Mouse (Mus musculus): ENCODE measurements around the gene Speer4f1. TPM values are rescaled to one million over a fixed set of nuclear protein-coding genes. Genes with fewer than 3 reads are reported as not detected.
"Not testable (repeated sequence)": the region's sequence is repeated elsewhere in the genome, so short reads cannot be mapped to it uniquely, and the experiment has no call there.

The Speer4f1 gene
- total RNA-seq (2021) = not detected in 2 replicates
- long read RNA-seq = 0 reads

DNA sequence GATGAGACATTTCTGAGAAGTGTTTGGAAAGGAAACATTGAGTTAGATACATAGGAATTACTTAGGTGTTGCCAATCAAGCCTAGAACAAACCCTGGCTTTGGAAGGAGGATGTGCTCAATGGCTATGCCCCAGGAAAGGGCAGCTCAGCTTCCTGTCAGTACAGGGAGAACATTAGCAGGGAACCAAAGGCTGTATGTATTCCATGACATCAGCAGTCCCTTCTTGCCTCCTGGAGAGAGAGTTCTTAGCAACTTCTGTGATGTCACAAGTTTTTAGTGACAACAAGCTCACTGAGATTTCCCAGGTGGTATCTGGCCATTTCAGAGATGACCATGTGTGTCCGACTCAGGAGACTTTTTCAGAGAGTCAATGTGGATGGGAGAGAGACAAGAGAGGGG, at the start of gene Speer4f1:
TSS of gene Speer4f1 (plus strand) at position 301 of the 400 bp plus-strand sequence.
- not testable (repeated sequence) for DNase-seq

DNA sequence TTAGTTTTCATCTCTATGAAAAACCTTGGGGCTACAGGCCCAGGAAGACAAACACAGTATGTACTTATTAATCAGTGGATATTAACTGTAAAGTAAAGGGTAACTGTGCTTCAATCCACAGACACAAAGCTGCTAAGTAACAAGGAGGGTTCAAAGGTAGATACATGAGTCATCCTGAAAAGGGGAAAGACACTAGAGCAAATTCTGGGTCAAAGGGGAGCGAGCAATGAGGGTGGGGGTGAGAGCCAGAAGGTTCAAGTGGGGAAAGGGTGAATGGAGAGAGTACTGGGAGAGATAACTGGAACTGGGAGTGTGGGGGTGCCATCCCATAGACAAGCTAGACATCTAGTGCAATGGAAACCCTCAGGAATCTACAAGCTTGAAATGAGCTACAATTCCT, 49.0 kb upstream of the Speer4f1 start:
- no peak for DNase-seq

DNA sequence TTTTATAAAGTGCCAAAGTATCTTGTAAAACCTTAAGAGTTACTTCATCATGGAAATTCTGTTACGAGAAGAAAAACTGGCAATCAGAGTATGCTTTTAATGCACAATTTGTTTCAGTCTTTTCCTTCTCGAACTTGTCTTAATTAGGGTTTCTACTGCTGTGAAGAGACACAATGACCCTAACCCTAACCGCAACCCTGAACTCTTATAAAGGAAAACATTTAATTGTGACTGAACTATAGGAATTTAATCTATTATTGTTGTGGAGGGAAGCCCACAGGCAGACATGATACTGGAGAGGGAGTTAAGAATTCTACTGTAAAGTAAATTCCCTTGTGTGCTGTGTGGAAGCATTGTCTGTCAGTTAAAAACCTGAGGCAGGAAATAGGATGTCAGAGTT, 41.2 kb upstream of the Speer4f1 start:
- DNase-seq = no peak

DNA sequence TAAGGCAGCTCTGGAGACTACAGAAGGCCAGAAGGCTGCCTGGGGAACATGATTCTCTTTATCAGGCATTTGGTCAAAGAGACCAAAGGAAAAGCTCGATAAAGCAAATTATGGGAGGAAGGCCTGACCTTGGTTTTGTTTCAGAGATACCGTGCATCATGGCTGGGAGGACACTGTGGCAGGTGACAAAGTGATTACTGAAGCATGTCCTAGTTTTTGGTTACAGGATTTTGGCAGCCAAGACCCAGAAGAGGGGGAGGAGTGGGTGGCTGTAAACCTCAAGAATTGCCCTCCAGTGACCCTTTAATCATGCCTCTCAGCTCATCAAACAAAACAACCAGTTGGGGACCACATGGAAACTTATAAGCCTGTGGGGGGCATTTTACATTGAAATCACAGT, 39.7 kb upstream of the Speer4f1 start:
- no peak for DNase-seq

DNA sequence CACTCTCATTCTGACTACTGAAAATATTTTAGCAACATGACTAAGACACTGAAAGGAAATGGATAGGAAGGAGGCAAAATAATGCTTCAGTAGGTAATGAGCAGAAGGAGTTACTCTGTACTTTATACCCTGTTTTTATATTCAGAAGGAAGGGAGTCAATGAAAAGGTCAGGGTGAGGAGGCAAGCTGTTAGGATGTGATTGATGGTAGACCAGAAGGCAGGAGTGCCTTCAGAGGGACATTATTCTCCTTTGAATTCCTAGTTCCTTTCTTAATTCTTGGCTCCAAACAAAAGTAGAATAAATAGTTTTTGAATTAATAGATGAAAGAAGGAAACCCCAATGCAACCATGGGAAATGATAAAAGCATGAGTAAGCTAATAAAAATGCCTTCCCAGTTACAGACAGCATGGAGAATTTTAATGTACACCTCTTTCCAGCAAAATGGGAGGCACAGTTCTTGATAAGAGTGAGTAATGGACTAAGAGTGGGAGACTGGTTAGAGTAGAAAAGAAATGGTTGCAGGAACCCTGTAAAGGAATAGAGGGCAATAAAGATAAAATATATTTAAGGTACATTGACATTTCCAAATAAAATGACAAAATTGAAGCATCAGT, 36.3 kb upstream of the Speer4f1 start:
- no peak for DNase-seq

DNA sequence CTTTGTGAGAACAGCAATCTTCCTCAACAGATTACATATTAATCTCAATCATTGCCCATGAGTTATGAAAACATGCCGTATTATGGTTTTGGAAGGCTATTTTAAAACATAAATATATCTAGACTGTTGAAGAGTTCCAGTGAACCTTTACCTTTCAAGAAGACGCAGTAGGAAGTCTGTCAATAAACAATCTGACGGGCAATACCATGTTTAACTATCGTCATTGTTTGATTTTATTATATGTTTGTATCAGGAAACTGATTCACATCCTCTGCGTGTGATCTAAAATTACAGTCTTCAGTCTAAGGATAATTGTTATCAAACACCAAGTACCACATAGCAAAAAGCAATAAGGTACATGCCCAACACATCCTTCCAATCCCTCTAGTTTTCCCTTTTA, 21.8 kb upstream of the Speer4f1 start:
- DNase-seq = no peak

DNA sequence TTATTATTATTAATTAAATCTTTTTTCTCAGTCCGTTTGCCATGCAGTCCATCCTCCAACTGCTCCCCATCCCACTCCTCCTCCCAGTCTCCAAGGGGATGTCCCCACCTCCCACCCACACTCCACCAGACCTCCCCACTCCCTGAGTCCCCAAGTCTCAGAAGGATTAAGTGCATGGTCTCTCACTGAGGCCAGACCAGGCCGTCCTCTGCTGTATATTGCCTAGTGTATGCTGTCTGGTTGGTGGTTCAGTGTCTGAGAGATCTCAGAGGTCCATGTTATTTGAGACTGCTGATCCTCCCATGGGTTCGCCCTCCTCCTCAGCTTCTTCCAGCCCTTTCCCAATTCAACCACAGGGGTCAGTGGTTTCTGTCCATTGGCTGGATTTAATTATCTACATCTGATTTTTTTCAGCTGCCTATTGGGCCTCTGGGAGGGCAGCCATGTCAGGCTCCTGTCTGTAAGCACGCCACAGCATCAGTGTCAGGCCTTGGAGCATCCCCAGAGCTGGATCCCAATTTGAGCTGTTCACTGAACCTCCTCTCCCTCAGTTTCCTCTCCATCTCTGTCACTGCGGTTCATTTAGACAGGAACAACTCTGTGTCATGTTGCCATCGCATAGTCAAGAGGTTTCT, 20.8 kb upstream of the Speer4f1 start:
- DNase-seq = no peak

DNA sequence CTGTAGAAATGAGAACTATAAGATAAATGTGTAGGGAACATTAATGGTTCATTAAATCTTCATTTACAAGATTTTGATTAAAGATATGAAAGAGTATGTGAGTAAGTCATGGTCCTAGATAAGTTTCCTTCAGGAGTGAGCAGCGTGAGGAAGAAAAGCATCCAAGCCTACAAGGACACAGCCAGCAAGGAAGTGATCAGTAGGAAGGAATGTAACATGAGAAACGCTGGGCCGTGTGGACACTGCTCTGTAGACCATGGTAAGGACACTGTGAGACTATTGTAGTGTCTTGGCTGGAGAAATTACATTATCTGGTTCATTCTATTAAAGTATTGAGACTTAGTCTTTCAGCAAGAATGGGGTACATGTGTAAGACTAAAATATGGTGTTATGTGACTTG, 19.2 kb upstream of the Speer4f1 start:
- no peak for DNase-seq

DNA sequence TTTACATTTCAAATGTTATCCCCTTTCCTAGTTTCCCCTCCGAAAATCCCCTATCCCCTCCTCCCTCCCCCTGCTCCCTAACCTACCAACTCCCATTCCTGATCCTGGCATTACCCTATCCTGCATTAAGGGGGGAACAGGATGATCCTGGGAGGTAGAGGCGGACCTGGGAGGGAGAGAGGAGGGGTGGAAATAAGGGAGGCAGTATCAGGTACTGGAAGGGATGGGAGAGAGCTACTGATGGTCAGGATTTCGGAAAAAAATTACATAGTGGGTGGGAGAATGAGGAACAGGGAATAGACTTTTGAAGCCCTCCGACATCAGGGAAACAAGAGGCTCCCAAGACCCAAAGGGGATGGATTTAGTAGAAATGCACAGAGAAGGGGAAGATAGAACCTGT, 7.8 kb upstream of the Speer4f1 start:
- not testable (repeated sequence) for DNase-seq

DNA sequence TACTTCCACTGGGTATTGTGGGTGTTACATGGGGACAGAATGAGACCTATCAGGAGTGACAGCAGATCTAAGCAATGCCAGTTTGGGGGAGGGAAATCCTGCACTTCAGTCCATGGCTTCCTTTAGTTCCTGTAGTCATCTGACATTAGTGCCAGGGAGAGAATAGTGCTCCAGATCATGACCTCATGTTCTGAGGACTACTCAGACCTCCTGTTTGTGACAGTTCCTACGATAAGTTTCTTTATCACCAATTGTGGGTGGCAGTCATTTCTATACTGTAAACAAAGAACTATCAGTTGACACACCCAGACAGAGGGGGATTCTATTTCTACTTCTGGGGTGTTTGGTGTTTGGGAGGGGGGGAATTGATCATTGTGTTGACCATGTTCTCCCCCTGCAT, 578 bp downstream of the Speer4f1 start:
- DNase-seq = no peak

DNA sequence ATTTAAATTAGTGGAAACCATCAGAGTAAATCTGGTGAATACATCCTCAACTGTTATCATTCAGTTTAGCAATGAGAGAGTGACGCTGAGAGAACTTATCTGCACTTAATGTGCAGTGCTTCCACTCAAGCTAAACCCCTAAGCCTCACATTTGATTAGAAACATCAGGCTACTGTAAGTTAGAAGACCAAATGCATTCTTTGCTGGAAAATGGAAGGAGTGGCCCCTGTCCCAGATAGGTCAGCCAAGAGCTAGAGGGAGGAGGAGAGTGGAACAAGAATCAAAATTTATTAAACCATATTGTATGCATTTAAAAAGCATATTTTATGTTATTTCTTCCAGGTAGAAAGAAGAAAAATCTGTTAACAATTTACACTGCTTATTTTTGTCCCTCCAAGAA, 14.0 kb downstream of the Speer4f1 start:
- no peak for DNase-seq

DNA sequence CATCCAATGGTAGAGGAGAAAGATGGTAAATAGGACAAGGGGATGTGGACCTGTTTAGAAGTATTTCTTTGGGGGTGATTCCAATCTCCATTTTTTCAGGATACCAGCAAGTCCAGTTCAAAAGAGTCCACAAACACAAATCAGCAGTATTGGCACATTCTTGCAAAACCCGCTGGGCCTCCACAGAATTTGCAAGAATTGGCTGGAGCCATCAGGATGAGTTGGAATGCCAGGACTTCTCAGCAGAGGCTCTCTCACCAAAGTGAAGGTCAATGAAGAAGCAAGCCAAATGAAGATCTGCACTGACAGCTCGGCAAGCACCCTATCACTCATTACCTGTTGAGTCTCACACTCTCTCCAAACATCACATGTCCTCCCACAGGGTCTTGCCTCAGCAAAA, 19.7 kb downstream of the Speer4f1 start:
- DNase-seq = peak; percentile 6

DNA sequence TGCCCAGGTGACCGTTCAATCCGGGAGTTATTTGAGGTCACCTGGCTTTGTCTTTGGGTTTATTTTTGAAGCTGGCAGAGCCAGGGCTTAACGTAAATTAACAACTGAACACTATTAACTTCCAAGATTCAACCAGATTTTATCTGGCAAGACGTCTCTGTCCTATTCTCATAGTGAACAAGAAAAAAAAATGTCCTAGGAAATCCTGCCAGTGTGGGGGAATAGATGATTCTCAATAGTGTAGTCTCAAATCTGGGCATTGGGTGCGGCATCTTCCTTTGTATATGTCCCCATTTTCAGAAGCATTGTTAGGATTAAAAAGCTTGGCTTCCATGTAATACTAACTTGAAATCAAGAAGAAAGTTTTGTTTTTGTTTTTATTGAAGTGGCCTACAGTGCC, 20.8 kb downstream of the Speer4f1 start:
- no peak for DNase-seq

DNA sequence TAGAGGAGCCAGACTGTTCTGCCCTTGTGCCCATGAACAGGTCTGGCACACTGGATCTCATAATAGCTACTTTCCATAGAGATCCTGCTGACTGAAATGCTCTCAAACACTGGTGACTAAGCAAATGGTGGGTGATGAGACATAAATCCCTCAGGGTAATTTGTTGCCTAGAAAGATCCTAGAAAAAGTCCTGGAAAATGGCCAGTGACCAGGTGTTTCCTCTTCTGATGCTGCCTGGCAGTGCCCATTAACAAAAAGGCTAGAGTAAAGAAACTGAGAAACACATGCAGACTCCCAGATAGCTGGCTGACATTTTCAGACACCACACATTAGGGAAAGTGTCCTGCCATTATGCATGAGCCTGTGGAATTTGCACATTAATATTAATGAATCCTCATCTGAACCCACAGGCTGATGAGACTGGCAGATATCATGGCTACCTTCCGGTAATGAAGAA, 24.0 kb downstream of the Speer4f1 start:
- no peak for DNase-seq

DNA sequence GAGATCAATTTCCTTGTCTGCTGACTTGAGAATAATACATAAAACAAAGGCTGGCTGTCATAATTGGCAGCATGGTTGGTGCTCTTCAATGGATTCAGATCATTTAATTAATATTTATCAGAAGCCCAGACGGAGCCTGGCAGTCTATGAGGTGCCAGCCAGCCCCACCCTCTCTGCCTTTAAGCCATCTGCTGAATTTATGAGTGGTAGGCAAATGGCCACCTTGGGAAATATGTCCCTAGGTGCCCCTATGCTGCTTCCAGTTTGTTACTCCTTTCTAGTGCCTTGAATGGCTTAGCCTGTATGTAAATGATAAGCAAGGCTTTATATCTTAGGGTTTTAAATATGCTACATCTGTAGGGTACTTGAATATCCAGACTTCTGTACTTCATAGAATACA, 25.0 kb downstream of the Speer4f1 start:
- DNase-seq = no peak

DNA sequence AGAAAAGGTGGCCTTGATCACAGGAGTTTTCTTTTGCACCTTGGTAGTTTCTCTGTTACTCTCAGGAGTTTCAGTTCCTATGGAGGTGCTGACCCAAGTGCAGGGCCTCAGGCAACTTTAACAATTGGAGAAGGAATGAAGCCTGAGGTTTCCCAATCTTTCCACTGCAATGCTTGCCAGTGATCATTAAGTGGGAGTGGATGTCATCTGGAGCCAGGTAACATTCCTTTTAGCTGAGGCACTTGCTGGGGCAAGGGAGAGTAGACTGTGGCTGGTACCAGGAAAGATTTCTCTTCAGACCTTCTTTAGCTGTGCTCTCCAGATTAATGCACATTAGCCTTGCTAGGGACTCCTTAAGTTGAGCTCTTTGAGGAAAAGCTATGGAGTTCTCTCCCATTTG, 29.6 kb downstream of the Speer4f1 start:
- no peak for DNase-seq

DNA sequence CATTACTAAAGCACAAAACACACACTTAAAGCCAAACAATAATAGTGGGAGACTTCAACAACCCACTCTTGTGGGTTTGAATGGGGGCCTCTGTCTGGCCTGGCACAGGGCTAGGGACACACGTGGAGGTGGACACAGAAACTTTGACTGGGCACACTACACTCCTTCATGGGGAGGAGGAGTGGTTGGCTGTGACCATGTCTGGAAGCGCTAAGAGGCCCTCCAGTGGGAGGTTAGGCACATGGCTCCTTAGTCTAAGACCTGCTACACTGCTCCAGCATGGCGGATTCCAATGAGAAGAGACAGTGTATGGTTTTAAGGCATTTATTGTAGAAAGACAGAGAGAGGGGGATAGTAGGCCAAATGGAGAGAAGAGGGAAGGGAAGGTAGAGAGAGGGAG, 32.1 kb downstream of the Speer4f1 start:
- no peak for DNase-seq

Other genes starting within 250 kb of the Speer4f1 start
- gene Speer4f2, start 102.9 kb upstream of the Speer4f1 start, total RNA-seq (2021) = not detected in 2 replicates
- 7.3 and 12.2 TPM in 2 replicates for gene Sema3c, start 98.2 kb downstream of the Speer4f1 start, total RNA-seq (2021)

Measured in adrenal gland, postnatal 25 days (tissue).